Mouse (Mus musculus) spleen, adult 2 months (tissue): ENCODE results near the gene Agtrap.

ENCODE experiments used
- CTCF ChIP-seq: fragments of 200-500 bp; IDR thresholded peaks from 2 replicates; pipeline ENCODE4 v1.5.1; 2011; ENCODE audit warnings: mild to moderate bottlenecking, inconsistent platforms; ENCODE audit not compliant: insufficient read depth, insufficient read length, insufficient replicate concordance; ENCODE audit errors: extremely low read depth
- POLR2A ChIP-seq: fragments of 200-500 bp; IDR thresholded peaks from 2 replicates; pipeline ENCODE4 v1.6.1; 2011; ENCODE audit warnings: low read depth, low read length, inconsistent platforms

DNA sequence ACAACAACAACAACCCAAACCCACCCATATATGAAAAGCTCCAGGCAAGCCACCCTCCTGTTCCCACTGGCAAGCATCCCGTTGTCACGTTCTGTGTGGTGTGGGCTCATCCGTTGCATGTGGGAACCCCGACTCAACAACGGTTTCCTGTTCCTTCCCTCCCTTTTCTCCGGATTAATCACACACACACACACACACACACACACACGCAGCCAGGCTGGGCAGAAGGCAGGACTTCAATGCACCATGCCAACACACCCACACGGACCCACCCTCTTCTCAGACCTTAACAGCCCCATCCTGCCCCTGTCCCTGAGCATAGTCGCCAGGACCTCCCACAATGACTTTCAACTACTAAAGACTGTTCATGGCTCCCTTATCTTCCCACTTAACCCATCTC, 32.7 kb upstream of the Agtrap start:
- TF ChIP-seq CTCF (no peak), POLR2A (no peak)
